Mouse (Mus musculus) Muller cell, postnatal 12 days (primary cell): ENCODE data around the gene Nat8f3.
"Not testable (repeated sequence)": the region's sequence is repeated elsewhere in the genome, so short reads cannot be mapped to it uniquely, and the experiment has no call there.

Experiments used
- DNase-seq: peaks from one replicate; pipeline ENCODE4 v3.0.0-alpha.2; 2015; ENCODE audit errors: inconsistent ontology term

The Nat8f3 gene

DNA sequence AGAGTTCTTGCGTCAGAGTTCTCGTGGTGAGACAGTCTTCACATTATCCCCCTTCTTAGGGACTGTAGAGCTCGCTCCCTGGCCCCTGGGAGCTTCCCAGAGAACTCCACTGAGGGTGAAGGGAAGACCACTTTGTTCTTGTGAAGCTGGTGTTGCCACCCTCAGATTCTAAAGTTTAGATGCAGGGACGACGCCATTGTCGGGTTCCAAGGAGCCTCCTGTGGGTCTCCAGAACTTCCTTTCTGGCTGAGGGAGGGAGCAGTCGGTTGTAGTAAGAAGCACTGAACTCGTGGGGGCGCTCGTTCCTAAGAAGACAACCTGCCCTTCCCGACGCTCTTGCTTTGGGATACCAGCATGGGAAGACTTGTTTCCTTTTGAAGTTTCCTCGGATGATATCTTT is at the start of gene Nat8f3:
Nat8f3 (minus strand) TSS at position 223 of the 400 bp plus-strand sequence.
- DNase-seq: peak; percentile 1

DNA sequence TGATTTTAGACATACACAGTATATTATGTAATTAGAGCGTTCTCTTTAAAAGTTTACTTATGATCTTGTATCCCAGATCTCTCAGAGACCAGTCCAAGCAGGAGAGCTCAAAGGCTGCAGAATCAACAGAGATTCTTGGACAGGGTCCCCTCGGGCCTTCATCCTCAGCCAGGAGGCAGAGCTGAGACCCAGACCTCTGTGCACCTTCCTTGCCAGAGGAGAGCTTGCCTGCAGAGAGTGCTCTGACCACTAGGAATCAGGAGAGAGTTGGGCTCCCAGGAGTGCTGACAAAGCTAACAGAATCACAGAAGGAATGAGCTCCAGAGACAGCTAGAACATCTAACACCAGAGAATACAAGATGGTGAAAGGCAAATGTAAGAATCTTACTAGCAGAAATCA is 47.8 kb upstream of the Nat8f3 start:
- DNase-seq: no peak

DNA sequence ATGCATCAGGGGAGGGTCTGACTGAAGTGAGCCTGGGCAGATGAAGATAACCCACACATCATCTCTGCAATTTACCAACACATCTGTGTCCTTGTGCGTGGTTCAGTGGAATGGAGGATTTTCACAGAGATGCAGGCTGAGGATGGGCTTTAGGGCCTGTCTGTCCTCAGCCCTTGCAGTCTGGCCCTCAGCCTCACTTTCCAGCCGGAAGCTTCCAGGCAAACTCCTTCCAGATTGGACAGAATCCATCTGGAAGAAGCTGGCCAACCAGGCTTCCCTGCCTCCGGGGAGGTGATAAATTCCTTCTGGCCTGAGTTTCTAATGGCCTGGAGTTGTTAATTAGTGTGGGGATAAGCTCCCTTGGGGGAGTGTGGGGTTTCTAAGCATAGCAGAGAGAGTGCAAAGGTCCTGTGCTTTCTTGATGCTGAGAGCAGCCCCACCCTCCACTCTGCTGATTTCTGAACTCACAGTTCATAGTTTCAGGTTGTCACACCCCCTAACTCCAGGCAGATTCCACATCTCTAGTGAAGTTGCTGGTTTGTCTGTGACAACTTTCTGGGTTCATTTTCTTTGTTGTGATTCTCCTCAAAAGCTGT is 45.5 kb upstream of the Nat8f3 start:
- not testable (repeated sequence) for DNase-seq

DNA sequence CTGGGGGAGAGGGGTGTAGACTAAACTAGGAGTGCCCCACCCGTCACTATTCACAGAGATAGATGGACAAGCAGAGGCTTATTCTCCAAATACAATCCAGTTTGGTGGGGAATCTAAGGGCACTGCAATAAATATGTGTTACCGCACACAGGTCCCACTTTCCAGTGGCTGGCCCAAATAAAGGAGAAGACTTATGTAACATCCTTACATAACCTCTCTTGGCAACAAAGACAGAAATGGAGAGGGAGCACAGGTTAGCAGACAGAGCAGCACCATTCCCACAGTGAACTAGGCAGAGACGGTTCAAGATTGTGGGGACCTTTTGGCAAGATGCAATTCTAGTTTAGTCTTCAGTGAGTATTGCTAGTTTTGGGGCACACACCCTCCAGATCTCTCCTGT is 45.0 kb upstream of the Nat8f3 start:
- DNase-seq: not testable (repeated sequence)

DNA sequence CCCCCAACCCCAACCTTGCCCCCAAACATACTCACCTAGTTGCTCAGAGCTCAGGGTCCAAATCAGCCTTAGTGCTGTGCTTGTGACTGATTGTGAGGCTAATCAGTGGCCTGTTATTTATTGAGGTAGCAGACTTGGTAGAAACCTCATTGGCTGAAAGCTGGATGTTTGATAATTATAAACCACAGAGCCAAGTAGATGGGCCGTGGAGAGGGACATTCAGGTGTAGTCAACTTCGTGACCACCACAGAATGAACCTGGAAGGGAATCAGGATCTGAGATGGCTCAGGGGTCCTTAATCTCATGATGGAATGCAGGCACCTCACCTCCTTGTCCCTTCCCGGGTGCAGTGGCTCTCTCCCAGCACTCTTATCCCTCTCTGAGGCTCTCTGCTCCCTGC is 44.2 kb upstream of the Nat8f3 start:
- not testable (repeated sequence) for DNase-seq

DNA sequence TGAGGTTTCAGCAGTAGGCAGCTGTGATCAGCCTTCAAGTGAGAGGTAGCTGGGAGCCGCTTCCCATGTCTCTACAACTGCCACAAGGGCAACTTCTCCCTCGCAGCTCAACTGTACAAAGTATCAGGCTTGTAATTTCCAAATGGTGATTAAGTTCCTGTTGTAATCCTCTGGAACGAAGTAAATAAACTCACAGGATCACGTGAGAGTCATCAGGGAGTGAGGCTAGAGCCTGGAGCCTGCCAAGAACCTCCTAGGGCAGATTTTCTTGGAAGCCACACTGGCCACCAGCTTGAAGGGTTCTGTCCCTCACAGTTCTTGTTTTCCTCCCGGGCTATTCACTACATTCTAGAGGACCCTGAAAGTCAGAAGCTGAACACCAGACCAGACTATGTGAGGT is 37.6 kb upstream of the Nat8f3 start:
- DNase-seq: not testable (repeated sequence)

DNA sequence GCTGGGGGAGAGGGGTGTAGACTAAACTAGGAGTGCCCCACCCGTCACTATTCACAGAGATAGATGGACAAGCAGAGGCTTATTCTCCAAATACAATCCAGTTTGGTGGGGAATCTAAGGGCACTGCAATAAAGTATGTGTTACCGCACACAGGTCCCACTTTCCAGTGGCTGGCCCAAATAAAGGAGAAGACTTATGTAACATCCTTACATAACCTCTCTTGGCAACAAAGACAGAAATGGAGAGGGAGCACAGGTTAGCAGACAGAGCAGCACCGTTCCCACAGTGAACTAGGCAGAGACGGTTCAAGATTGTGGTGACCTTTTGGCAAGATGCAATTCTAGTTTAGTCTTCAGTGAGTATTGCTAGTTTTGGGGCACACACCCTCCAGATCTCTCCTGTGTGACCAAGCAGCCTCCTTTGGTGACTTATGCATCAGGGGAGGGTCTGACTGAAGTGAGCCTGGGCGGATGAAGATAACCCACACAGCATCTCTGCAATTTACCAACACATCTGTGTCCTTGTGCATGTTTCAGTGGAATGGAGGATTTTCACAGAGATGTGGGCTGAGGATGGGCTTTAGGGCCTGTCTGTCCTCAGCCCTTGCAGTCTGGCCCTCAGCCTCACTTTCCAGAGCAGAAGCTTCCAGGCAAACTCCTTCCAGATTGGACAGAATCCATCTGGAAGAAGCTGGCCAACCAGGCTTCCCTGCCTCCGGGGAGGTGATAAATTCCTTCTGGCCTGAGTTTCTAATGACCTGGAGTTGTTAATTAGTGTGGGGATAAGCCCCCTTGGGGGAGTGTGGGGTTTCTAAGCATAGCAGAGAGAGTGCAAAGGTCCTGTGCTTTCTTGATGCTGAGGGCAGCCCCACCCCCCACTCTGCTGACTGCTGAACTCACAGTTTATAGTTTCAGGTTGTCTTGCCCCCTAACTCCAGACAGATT is 2.2 kb downstream of the Nat8f3 start:
- DNase-seq: not testable (repeated sequence)

DNA sequence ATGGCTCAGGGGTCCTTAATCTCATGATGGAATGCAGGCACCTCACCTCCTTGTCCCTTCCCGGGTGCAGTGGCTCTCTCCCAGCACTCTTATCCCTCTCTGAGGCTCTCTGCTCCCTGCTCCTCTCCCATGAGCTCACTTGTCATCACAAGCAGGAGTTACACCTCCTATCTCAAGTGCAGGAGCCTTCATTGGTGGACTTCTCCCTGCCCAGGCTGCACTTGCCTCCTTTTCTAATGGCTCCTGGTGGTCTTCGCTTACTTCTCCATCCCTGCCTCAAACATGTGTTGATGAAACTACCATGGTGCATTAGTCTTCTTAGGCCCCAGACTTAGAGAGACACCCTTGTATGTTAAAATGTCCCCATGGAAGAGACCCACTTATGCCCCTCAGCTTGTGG is 2.9 kb downstream of the Nat8f3 start:
- DNase-seq: not testable (repeated sequence)

DNA sequence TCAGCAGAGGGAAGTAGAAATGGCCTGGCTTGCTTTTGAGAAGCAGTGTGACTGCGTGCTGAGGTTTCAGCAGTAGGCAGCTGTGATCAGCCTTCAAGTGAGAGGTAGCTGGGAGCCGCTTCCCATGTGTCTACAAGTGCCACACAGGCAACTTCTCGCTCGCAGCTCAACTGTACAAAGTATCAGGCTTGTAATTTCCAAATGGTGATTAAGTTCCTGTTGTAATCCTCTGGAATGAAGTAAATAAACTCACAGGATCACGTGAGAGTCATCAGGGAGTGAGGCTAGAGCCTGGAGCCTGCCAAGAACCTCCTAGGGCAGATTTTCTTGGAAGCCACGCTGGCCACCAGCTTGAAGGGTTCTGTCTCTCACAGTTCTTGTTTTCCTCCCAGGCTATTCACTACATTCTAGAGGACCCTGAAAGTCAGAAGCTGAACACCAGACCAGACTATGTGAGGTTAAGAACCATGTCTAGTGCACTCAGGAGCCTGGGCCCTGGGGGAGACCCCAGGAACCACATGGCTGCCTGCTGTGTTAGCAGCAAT is 9.8 kb downstream of the Nat8f3 start:
- not testable (repeated sequence) for DNase-seq

DNA sequence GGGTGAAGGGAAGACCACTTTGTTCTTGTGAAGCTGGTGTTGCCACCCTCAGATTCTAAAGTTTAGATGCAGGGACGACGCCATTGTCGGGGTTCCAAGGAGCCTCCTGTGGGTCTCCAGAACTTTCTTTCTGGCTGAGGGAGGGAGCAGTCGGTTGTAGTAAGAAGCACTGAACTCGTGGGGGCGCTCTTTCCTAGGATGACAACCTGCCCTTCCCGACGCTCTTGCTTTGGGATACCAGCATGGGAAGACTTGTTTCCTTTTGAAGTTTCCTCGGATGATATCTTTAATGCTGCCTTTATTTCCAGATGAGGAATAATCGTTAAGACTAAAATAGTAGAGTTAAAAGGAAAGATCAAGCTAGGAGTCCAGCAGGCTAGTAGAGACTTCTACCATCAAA is 52.4 kb downstream of the Nat8f3 start, which contains the start of gene Nat8f7:
Nat8f7 (minus strand) TSS at position 101 of the 400 bp plus-strand sequence.
- DNase-seq: peak; percentile 0

DNA sequence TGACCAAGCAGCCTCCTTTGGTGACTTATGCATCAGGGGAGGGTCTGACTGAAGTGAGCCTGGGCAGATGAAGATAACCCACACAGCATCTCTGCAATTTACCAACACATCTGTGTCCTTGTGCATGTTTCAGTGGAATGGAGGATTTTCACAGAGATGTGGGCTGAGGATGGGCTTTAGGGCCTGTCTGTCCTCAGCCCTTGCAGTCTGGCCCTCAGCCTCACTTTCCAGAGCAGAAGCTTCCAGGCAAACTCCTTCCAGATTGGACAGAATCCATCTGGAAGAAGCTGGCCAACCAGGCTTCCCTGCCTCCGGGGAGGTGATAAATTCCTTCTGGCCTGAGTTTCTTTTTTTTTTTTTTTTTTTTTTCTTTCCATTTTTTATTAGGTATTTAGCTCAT is 55.9 kb downstream of the Nat8f3 start:
- DNase-seq: not testable (repeated sequence)

DNA sequence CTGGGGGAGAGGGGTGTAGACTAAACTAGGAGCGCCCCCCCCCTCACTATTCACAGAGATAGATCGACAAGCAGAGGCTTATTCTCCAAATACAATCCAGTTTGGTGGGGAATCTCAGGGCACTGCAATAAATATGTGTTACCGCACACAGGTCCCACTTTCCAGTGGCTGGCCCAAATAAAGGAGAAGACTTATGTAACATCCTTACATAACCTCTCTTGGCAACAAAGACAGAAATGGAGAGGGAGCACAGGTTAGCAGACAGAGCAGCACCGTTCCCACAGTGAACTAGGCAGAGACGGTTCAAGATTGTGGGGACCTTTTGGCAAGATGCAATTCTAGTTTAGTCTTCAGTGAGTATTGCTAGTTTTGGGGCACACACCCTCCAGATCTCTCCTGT is 56.3 kb downstream of the Nat8f3 start:
- not testable (repeated sequence) for DNase-seq

DNA sequence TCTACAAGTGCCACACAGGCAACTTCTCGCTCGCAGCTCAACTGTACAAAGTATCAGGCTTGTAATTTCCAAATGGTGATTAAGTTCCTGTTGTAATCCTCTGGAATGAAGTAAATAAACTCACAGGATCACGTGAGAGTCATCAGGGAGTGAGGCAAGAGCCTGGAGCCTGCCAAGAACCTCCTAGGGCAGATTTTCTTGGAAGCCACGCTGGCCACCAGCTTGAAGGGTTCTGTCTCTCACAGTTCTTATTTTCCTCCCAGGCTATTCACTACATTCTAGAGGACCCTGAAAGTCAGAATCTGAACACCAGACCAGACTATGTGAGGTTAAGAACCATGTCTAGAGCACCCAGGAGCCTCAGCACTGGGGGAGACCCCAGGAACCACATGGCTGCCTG is 63.6 kb downstream of the Nat8f3 start:
- DNase-seq: peak; percentile 0
